Mouse (Mus musculus): ENCODE data around the gene Zfp598. TPM values are rescaled to one million over a fixed set of nuclear protein-coding genes. Genes with fewer than 3 reads are reported as not detected.
A peak's percentile ranks its signal among the peaks of the same experiment; 100 is the strongest.
"Not testable (repeated sequence)": the region's sequence is repeated elsewhere in the genome, so short reads cannot be mapped to it uniquely, and the experiment has no call there.

Gene Zfp598
- polyA plus RNA-seq, 1 experiment: 54.2 TPM

DNA sequence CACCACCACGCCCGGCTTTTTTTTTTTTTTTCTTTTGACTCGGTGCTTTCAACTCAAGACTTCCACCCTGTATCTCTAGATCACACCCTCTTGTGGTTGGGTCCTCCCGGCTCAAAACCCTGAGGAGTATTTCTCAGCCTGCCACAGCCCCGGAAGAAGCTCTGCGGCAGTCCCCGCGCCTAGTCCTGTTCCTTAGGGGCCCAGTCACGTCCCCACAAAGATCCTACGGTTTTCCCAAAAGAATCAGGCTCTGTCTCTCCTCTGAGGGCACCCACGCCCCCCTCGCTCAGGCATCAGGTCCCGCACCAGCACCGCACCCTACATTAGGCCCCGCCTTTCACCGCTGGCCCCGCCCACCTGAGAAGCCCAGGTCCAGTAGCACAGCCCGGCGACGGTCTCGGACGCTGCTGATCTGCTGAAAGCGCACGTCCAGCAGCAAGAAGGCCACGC, 17.7 kb downstream of the Zfp598 start:
- DNase-seq (ENCODE audit: low spot score): no peak

DNA sequence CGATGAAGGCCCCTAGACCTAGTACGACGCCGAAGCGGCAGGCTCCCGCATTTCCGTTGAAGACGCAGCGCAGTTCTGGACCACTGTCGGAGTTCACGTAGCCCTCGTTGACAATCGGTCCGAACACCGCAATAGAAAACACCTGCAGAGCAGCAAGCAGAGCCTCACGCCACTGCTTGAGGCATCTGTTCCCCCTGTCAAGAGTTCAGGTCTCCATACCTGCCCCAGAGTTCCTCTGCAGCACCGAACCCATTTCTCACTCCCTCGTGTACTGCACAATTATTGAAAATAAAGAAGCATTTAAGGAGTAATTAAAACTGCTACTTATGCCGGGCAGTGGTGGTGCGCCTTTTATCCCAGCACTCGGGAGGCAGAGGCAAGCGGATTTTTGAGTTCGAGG, 18.1 kb downstream of the Zfp598 start:
- no peak for DNase-seq (ENCODE audit: low spot score)

DNA sequence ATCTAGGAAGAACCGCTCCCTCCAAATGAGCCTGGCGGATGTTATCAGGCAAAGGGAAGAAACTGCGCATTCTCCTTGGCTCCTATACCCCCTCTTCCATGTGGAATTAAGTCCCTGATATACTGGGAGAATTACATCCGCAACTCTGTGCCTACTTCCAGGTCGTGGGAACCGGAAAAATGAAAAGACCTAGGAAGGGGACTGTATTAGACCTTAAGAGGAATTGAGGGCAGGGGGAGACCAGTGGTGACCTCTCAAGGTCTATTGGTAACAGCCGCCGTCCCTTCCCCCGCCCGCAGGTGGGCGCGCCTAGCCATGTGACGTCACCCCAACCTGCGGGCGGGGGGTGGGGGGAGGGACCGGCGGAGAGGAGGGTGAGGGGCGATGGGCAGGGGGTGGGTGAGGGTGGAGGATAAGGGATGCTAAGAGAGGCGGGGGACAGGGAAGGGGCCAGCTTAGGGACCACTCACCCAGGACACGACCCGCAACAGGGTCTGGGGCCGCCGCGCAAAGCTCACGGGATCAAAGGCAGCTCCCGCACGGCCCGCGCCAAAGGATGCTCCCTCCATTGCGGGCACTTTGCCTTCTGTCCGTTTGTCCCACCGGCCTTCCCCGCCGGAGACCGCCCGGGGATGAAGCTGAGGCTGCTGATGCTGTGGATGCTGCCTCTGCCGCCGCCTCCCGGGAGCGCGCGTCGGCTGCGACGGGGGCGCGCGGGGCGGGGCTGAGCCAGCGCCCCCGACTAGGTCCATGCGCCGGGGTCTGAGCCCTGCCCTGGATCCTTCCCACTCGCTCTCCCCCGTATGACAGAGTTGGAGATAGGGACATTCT, 20.0 kb downstream of the Zfp598 start, which contains the start of gene Syngr3:
TSS of gene Syngr3 (minus strand) at position 705 of the 831 bp plus-strand sequence.
- DNase-seq (ENCODE audit: low spot score): peak; percentile 18

DNA sequence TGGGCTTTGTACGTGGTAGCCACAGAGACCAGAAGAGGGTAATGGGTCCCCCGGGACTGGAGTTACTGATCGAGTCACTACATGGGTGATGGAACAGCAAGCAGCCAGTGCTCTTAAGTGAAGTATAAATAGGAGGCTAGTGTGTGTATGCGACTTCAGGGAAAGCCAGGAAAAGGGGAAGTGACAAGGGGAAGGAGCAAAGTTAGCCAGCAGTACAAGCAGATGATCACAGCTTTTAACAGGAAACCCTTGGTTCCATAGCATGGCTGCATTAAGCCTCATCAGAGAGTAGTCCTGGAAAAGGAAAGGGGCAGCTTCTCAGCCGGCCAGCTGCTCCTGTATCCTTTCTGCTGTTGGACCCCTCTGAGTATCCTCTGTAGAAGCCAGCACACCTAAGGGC, 22.9 kb downstream of the Zfp598 start:
- peak; percentile 17 for DNase-seq (ENCODE audit: low spot score)

DNA sequence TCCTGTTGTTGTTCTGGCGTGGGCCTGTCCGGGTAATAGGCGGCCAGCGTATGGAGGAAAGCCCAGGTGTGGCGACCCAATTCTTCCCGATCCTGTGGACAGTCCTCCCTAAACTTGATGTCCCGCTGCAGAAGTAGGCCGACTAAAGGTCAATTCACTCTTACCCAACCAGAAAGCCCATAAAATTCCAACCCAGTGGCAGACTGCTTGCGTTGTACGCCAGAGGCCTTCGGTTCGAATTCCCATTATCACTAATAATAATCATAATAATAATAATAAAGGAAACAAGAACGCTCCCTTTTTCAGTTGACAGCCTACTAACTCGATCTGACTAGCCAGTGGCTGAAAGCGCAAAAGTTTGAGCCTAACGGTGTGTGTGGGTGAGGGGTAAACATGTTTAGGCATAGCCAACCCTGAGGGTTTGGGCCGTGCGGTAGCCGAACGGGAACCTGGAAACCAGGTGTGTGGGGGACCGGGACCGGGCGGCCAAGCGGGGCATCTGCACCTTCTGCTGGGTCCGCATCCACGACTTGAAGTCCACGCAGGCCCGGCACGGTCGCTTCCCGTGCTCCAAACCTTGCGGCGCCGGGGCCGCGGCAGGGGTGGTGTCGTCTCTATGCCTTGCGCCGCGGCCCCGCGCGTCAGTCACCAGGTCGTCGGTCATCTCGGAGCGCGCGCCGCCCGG, 26.0 kb downstream of the Zfp598 start:
- DNase-seq (ENCODE audit: low spot score): no peak

DNA sequence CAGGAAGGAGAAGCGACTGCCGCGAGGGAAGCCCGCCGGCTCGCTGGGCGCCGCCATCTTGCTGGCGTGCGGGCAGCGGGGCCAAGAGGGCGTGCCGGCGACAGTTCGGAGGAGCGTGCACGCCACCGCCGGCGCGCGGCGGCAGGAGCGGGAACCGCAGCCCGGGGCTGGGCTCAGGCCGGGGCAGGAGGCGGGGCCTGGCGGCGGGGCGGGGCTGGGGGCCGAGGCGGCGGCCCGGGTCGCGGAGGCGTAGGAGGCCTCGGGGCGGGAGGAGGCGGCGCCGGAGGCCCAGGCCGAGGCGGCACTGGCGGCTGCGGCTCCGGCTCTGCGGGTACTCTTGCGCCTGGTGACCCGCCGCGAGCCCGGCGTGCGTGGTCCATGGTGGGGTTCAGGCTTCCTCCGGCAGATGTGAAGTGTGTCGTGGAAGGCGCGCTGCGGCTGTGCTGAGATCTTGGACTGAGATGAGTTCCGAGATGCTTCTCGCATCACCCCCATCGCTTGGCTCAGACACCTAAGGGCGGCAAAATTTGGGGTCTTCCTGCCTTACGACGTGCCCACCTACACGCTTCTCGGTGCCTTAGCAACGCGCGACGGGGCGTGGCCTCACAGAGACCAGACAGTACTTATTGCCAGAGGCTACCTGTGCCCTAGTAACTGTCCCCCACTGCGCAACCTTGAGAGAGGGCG, 26.7 kb downstream of the Zfp598 start, which contains the start of the genes Gfer and Noxo1:
TSS of gene Gfer (minus strand) at position 146 of the 687 bp plus-strand sequence.
TSS of gene Noxo1 (plus strand) at position 224 of the 687 bp plus-strand sequence.
- peak; percentile 83 for DNase-seq (ENCODE audit: low spot score)

DNA sequence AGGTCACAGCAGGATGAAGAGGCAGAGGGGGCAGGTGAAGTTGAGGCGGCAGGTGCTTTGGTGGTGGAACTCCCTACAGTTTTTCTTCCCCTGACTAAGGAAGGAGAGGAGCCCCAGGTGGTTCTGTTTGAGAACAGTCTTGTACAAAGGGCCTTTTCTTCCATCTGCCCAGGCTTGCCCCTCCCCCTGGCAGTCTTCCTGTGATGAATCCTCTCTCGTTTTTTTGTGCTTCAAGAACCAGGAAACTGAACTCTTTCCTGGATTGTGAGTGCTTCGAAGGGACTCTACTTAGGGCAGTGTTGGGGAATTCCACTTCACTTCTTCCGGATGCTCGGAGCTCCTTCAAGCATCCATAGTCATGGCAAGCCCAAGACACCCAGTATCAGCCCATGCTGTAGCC, 28.5 kb downstream of the Zfp598 start:
- no peak for DNase-seq (ENCODE audit: low spot score)

DNA sequence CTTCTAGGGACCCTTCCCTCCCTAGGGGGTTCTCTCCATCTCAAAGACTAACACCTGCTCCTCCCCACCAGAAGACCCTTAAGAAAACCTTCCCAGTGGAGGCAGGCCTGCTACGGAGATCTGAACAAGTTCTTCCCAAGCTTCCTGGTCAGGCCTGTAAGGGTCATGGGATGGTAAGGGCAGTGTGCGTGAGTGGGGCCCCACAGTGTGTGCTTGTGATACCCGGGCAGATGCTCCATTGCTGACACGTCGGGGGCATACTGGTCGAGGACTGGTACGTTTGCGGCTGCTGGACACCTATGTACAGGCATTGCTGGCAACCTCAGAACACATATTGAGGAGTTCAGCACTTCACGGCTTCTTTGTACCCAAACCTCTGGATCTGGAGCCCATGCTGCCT, 29.2 kb downstream of the Zfp598 start:
- DNase-seq (ENCODE audit: low spot score): peak; percentile 17

DNA sequence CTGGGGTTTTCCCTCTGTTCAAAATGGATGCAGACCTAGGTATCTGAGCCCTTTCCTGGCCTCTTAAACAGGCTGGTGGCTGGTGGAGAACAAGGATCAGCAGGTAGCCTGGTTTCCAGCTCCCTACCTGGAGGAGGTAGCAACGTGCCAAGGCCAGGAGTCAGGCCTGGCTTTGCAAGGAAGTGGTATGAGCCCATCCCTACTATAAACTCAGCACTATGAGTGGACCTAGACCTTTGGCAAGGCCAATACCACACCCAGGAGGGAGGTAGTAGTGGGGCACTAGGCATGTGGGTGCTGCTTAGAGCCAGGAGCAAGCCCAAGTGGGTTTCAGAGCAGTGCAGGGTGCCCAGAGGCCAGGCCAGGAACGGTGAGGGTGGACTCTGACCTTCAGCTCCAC, 30.0 kb downstream of the Zfp598 start:
- DNase-seq (ENCODE audit: low spot score): peak; percentile 13

DNA sequence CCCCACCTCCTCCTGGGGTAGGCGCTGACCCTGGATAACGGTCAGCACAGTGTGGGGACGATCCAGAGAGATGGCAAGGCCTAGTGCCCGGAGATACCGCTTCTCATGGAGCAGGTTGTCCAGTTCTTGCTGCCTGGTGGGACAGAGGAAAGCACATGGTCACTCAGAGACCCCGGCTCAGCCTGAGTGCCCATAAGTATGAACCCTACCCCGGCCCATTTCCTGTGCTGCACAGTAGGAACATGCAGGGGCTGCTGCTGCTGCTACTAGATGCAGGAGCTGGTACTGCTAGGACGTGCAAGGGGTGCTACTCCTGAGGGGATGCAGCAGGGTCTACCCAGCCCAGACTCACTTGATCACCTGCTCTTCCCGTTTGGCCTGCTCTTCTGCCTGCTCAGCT, 31.8 kb downstream of the Zfp598 start:
- peak; percentile 15 for DNase-seq (ENCODE audit: low spot score)

DNA sequence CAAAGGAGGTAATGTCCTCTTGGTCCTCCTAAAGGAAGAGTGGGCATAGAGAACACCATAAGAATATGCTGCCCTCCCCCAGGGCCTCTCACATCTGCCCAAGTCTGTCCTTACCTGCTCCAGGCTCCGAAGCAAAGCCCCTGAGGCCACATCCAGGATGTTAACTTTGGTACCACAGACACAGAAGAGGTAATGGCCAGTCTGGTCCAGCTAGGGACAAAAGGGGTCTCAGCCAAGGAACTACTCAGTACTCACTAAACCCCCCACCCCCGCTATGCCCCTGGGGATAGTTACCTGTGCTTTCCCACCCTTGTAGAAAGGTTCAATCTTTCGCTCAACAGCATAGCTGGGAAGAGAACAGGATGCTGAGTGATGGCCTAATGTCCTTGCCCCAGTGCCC, 36.3 kb downstream of the Zfp598 start:
- no peak for DNase-seq (ENCODE audit: low spot score)

DNA sequence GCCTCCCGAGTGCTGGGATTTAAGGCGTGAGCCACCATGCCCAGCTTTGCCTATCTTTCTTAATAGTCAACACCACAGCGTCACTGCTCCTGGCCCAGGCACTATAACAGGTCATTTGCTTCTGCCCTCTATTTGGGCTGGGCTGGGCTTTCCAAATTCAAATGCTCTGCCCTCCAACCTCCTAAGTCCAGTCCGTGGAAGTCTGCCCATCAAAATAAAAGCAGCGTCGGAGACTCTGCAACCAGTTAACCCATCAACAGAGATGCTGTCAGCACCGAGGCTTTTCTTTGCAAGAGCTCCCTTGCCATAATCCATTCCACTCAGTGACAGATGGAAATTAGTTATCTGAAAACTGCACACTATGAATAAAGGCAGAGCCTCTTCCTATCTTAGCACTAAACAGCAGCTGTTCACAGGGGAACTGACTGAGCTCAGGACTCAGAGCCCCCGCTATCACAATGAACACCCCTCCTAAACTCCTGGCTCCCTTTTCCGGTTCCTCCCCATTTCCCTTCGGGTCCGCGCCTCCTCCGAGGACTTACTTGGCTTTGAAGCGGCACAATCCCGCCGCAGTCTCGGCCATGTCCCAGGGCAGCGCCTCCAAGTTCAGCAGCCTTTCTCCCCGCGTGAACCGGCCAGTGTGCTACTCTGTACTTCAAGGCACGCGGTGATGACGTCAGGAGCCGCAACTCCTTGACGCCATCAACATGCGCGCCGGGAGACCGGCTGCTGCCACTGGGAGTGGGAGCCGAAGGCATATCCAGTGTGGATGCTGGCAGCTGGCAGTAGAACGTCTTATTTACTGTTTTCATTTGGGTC, 37.7 kb downstream of the Zfp598 start, which contains the start of gene Tbl3:
TSS of gene Tbl3 (minus strand) at position 679 of the 819 bp plus-strand sequence.
- DNase-seq (ENCODE audit: low spot score): peak; percentile 86

DNA sequence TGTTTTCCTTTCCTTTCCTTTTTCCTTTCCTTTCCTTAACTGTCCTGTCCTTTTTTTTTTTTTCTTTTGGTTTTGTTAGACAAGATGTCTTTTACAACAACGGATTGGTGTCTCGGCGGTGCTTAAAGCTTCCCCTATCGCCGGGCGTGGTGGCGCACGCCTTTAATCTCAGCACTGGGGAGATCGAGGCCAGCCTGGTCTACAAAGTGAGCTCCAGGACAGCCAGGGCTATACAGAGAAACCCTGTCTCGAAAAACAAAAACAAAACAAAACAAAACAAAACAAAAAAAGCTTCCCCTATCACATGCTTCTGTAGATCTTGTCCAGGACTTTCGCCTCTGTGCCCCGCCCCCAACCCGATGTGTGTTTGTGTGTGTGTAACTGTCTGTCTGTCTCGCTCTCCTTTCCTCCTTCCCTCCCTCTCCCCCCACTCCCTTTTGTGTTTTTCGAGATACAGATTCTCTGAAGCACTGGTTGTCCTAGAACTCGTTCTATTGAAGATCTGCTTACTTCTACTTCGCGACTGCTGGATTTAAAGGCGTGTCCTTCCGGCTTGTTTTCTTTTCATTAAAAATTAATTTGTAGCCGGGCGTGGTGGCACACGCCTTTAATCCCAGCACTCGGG, 38.4 kb downstream of the Zfp598 start:
- no peak for DNase-seq (ENCODE audit: low spot score)

DNA sequence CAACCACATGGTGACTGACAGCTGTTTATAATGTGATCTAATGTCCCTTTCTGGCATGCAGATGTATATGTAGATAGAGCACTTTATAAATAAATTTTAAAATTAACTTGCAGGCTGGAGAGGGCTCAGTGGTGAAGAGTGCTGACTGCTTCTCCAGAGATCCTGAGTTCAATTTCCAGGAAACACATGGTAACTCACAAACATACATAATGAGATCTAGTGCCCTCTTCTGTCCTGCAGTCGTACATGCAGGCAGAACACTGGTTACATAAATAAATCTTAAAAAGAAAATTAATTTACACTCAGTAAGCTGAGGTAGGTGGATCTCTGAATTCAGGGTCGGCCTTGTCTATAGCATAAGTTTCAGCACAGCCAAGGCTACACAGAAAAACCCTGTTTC, 39.2 kb downstream of the Zfp598 start:
- DNase-seq (ENCODE audit: low spot score): no peak

DNA sequence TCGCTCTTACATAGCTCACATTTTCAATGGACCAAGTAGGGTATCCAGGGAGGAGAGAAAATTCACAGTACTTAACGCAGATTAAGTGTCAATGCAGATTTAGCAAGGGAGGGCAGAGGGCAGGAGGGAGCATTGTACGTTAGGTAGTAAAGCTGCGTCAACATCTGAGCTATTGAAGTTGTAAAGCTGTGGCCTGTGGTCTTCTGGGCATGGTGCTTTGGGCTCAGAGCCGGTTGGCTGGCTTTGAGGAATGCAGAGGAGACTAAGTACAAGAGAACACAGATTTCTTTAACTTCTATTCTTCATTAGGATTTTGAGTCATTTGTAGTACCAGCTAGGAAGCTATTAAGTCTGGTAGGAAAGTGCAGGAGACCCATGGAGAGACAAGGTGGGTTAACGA, 46.1 kb downstream of the Zfp598 start:
- DNase-seq (ENCODE audit: low spot score): no peak

DNA sequence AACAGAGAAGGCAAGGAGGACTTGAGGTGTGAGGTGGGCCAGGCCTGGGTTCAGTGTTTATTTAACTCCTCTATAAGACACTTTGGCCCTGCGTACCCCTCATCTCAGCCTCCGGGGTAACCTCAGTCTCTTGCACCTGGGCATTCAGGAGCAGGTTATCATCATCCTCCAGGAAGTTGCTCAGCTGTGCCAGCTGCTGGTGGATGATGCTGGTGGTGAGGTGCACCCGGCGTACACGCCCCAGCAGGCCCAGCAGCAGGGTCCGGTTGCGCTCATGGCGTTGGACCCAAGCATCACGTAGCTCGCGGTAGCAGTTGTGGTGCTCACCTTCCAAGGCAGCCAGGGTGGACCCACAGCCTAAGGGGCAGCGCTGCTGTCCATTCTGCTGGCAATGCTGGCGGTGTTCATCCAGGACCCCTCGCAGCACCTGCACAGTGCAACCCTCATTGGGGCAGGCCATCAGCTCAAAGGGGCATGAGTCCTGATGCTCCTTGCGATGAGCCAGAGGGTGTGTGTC, 46.7 kb downstream of the Zfp598 start:
- DNase-seq (ENCODE audit: low spot score): no peak

DNA sequence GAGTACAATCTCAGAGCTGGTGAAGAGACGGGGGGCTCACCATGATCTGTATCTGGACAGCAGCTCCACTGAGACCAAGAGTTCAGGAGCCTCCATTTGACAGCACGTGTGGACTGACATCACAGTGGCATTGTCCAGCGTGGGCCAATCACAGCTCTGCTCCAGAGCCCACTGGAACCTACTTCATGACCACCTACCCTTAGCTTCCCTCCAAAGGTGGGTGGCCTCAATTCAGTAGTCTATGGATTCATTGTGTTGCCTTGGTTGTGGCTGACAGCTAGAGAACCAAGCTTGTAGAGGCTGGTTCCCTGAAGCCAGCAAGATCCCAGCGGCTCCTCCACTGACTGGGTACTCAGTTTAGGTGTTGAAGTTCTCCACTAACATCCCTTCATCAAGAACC, 48.5 kb downstream of the Zfp598 start, which contains the start of the genes Rnf151 and Rps2:
TSS of gene Rnf151 (minus strand) at position 121 of the 400 bp plus-strand sequence.
TSS of gene Rps2 (plus strand) at position 174 of the 400 bp plus-strand sequence.
- no peak for DNase-seq (ENCODE audit: low spot score)

DNA sequence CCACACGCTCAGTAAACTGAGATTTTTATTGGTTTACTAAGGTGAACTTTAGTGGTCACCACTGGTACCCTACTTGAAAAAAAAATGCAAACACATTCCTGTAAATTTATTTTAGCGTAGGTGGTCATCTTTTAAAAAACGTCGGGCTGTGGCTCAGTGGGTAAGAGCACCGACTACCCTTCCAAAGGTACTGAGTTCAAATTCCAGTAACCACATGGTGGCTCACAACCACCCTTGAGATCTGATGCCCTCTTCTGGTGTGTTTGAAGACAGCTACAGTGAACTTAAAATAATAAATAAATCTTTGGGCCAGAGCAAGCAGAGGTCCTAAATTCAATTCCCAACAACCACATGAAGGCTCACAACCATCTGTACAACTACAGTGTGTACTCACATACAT, 49.5 kb downstream of the Zfp598 start:
- not testable (repeated sequence) for DNase-seq (ENCODE audit: low spot score)

DNA sequence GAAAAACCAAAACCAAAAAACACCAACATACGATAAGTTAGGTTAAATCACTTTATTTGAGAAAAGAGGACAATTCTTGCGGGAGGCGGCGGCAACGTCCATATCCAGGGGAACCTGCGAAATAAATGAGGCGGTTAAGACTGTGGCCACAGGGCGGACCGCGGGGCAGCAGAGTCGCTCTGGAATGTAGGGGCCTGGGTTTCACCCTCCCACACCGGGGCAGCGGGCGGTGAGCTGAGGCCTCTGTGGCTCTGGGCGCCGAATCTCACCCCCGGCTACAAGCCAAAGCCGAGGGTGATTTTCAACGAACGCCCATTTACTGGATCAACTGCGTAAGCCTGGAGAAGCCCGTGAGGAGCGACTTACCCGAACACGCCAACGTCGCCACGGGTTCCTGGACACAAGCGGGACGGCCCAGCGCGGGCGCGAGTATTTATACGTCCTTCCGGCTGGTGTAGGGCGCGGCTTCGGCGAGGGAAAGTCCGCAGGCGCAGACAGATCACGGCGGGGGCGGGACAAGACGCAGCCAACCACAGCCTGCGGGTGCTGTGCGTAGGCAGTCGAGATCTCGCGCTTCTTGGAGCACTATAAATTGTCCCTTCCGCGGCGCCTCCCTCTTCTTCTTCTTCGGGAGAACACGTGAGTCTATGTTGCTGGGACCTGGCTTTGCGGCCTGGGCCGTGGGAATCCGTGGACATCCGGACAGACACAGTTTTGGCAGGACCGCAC, 50.2 kb downstream of the Zfp598 start:
- DNase-seq (ENCODE audit: low spot score): peak; percentile 87

DNA sequence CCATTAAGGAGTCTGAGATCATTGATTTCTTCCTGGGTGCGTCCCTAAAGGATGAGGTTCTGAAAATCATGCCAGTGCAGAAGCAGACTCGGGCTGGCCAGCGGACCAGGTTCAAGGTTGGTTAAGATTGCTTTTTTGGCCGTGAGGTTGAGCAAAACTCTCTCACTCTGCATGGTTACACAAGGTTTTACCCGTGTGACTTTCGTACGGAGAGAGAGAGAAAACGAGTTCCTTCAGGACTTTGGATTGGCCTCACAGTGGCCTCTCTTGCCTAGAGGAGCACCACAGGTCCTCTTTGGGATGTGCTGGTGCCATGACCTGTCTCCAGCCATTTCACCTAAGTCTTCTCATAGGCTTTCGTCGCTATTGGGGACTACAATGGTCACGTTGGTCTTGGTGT, 51.1 kb downstream of the Zfp598 start:
- not testable (repeated sequence) for DNase-seq (ENCODE audit: low spot score)

Data from urinary bladder, adult 2 months (tissue).